Mouse (Mus musculus) thymus, postnatal 14 days (tissue): ENCODE measurements around the gene Grhl3.
A peak's percentile ranks its signal among the peaks of the same experiment; 100 is the strongest.

Source experiments
- DNase-seq: peaks from one replicate; pipeline ENCODE4 v3.0.0; 2021

Grhl3 gene

GRCm38 (mm10) chr4:135526039-135526710, 47.3 kb downstream of the Grhl3 start:
- DNase-seq = no peak

- no peak for DNase-seq
Observed at GRCm38 (mm10) chr4:135525057-135525456, 48.4 kb downstream of the Grhl3 start.

- DNase-seq = no peak
Observed at GRCm38 (mm10) chr4:135523939-135524338, 49.5 kb downstream of the Grhl3 start.

- DNase-seq = no peak
Observed at GRCm38 (mm10) chr4:135520421-135520820, 53.0 kb downstream of the Grhl3 start.

- DNase-seq = no peak
Observed at GRCm38 (mm10) chr4:135518135-135518534, 55.3 kb downstream of the Grhl3 start.

- DNase-seq = peak; percentile 67
Observed at GRCm38 (mm10) chr4:135516351-135517316, 56.8 kb downstream of the Grhl3 start.

GRCm38 (mm10) chr4:135514925-135515324, 58.5 kb downstream of the Grhl3 start:
- DNase-seq = no peak

GRCm38 (mm10) chr4:135513865-135514264, 59.6 kb downstream of the Grhl3 start:
- DNase-seq = no peak

GRCm38 (mm10) chr4:135509515-135509914, 63.9 kb downstream of the Grhl3 start:
- DNase-seq = no peak

- peak; percentile 71 for DNase-seq
Observed at GRCm38 (mm10) chr4:135508419-135509039, 64.9 kb downstream of the Grhl3 start.

GRCm38 (mm10) chr4:135507547-135508350, 65.7 kb downstream of the Grhl3 start:
- DNase-seq = peak; percentile 30

GRCm38 (mm10) chr4:135505794-135506193, 67.6 kb downstream of the Grhl3 start:
- no peak for DNase-seq

GRCm38 (mm10) chr4:135501587-135501986, 71.8 kb downstream of the Grhl3 start:
- no peak for DNase-seq

- no peak for DNase-seq
Observed at GRCm38 (mm10) chr4:135499831-135500230, 73.6 kb downstream of the Grhl3 start.

- DNase-seq = no peak
Observed at GRCm38 (mm10) chr4:135498136-135498535, 75.3 kb downstream of the Grhl3 start.

- DNase-seq = no peak
Observed at GRCm38 (mm10) chr4:135495810-135496209, 77.6 kb downstream of the Grhl3 start.

- DNase-seq = no peak
Observed at GRCm38 (mm10) chr4:135495397-135495791, 78.0 kb downstream of the Grhl3 start.

- DNase-seq = peak; percentile 91
Observed at GRCm38 (mm10) chr4:135494521-135495396, 78.7 kb downstream of the Grhl3 start, which contains the start of the genes Stpg1 and Nipal3. TSS of gene Stpg1 (plus strand) at chr4:135494790. TSS of gene Nipal3 (minus strand) at chr4:135495038.

GRCm38 (mm10) chr4:135493691-135494520, 79.5 kb downstream of the Grhl3 start:
- DNase-seq = peak; percentile 56

GRCm38 (mm10) chr4:135493271-135493670, 80.2 kb downstream of the Grhl3 start:
- DNase-seq = no peak
